Mouse (Mus musculus) A20 (cell line): ENCODE data around the gene Serpinb6e.

ENCODE experiments used
- DNase-seq: peaks from one replicate; pipeline ENCODE4 v3.0.0-alpha.2; 2011; ENCODE audit warnings: low read depth, low spot score

Gene Serpinb6e

GRCm38 (mm10) chr13:33843308-33843707, at the start of gene Serpinb6e:
Gene Serpinb6e, minus strand, starts transcription at chr13:33843408.
- DNase-seq, result no peak

GRCm38 (mm10) chr13:33830751-33831150, 12.5 kb downstream of the Serpinb6e start:
- DNase-seq, result no peak

GRCm38 (mm10) chr13:33823421-33823820, 19.8 kb downstream of the Serpinb6e start:
- DNase-seq, result no peak

- DNase-seq, result no peak
Observed at GRCm38 (mm10) chr13:33821490-33822143, 21.6 kb downstream of the Serpinb6e start.
